Mouse (Mus musculus): ENCODE measurements at regions not wholly inside any gene's neighbourhood (a gene's known extent, or its start where the extent isn't known, plus 50 kb on each side); places are given as distances from the start of the nearest gene placed in this dataset.

DNA sequence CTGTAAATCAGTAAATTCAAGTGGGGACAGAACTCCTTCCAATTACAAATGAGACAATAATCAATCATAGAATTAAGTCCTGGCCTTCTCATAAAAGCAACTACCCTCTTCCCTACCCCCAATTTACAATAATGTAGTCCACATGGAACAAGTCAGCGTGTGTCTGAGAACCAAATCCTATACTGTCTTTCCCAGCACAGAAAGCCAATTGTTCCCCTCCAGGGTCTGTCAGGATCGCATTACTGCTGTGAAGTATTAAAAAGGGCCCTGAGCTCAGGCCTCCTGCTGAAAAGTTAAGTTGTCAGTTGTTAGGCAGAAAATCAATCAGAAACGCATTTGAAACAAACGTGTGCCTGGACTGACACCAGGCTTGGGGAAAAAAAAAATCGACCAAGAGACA lies 205.6 kb downstream of the Parm1 start:
- H3K9ac ChIP-seq, result no peak overlapping the region
- H3K9me3 ChIP-seq, result no peaks in the 10 kb centered on the region
- no peak overlapping the region for H3K4me2 ChIP-seq (replicated peaks)
- no peak overlapping the region for H3K4me3 ChIP-seq
- ATAC-seq (ENCODE audit: insufficient number of reproducible peaks, insufficient read depth, low FRiP score, low TSS enrichment), result no peak
- H3K36me3 ChIP-seq, result no peaks in the 10 kb centered on the region
- H3K27ac ChIP-seq, result peak overlapping the region; percentile 59
- H3K27me3 ChIP-seq, result no peaks in the 10 kb centered on the region
- peaks cover 12% of the 10 kb centered on the region for H3K4me1 ChIP-seq
- 7% methylated on average over 5 of the region's 5 CpGs for WGBS

DNA sequence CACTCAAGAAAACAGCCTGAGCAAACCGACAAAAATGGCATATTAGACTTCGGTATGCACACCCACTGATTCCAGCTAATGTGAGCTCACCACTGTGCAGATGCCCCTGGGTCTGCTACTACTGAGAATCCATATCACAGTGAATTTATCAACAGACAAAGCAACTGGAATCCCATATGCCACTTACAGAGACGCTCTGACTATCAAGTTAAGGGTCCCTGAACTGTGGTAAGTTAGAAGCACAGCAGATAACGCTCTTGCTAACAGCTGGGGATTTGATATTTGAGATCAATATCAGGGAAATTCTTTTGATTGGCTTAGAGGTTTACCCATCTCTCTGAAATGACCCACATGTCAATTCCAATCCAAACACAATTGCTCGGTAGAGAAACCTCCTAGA lies 205.0 kb downstream of the Parm1 start:
- H3K9ac ChIP-seq, result no peak overlapping the region
- no peak for ATAC-seq (ENCODE audit: insufficient number of reproducible peaks, insufficient read depth, low FRiP score, low TSS enrichment)

DNA sequence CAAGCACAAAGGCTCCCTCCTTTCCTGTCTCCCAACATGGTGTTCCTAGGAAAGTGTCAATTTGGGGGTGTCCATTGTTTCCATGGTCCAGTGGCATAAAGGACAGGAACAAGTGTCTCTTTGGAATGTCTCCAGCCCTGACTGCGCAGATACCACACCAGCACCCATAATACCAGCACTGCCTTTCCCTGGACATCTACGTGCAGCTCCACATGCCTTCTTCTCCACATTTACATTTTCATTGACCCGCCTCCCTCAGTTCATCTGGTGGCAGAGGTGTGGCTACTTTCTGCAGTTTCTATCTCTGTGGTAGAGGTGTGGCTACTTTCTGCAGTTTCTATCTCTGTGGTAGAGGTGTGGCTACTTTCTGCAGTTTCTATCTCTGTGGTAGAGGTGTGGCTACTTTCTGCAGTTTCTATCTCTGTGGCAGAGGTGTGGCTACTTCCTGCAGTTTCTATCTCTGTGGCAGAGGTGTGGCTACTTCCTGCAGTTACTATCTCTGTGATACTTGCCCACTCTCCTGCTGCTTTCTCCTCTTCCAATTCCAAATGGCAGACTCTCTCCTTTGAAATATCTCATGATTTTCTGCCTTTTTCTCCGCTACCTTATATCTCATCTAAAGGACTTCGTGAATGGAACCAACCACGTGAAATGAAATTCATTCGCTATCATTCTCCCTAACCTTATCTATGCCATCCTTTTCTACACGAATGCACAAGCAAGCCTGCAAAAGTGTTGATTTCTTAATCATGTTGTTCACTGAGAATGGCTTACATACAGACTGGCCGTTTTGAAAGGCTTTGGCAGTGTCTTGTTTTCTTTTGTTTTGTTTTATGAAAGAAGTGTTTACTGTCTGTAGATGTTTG lies 204.0 kb downstream of the Parm1 start:
- Histone ChIP-seq H3K4me2 (replicated peaks) (no peak overlapping the region), H3K4me1 (peaks cover 12% of the 10 kb centered on the region), H3K36me3 (no peaks in the 10 kb centered on the region), H3K27me3 (no peaks in the 10 kb centered on the region), H3K9me3 (no peaks in the 10 kb centered on the region), H3K27ac (no peak overlapping the region), H3K4me3 (no peak overlapping the region), H3K9ac (no peak overlapping the region)
- 92% methylated on average over 9 of the region's 9 CpGs for WGBS
- no peak for ATAC-seq (ENCODE audit: insufficient number of reproducible peaks, insufficient read depth, low FRiP score, low TSS enrichment)

More for the DNA sequence above, 205.0 kb downstream of the Parm1 start:
- peaks cover 12% of the 10 kb centered on the region for H3K4me1 ChIP-seq
- WGBS, result 38% methylated on average over 5 of the region's 5 CpGs
- no peak overlapping the region for H3K4me2 ChIP-seq (replicated peaks)
- no peaks in the 10 kb centered on the region for H3K9me3 ChIP-seq
- H3K4me3 ChIP-seq, result no peak overlapping the region
- no peaks in the 10 kb centered on the region for H3K27me3 ChIP-seq
- H3K36me3 ChIP-seq, result no peaks in the 10 kb centered on the region
- peak overlapping the region; percentile 59 for H3K27ac ChIP-seq

DNA sequence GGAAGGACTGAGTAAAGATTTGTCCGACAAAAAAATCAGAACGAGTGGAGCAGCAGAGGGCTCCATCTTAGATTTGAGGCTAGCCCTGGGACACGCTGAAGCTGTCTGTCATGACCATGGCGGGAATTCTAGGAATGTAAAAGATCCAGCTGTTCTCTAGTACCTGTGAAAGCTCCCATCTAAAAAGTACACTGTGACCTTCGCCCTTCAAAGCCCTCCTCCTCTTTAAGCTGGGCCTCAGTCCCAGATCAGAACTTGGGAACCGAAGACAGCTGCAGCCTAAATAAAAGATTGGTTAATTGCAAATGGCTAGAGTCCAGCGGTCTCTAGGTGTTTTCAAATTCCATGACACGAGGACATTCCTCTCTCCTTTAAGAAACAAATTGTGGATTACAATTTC lies 195.6 kb downstream of the Parm1 start:
- 22% methylated on average over 8 of the region's 8 CpGs for WGBS
- peaks cover 14% of the 10 kb centered on the region; the same call in 1 of the 2 replicates for H3K4me1 ChIP-seq

DNA sequence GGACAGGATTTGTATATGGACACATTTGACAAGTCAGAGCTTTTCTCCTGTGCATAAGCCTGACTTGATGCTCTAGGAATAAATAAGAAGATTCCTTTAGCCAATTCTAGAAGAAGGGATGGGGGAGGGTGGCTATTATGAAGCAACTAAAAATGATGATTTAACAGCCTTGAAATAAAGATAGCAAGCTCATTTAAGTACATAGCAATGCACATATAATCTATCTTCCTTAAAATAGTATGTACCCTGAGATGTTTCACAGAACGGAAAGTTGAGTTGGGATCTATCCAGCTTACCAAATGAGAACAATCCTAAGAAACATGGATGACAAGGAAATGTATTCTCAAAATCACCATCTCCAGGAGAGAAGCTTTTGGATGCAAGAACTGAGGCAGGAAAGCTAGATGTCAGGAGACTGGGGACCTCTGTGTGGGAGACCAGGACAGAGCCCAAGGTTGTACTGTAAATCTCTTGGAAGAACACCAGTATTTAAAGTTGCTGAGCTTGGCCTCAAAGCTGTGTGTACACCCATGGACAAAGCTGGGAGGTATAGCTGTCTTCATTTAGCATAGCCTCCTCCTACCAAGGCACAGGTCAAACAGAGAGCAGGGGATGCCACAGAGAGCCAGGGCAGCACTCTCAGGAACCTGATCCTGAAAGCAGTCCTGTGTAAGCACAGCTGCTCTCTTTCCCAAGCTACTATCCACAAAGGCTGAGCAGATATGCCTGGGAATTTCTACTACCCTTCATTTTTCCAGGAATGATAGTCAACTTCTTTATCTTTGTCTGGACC lies 192.3 kb downstream of the Parm1 start:
- Histone ChIP-seq H3K4me2 (replicated peaks) (no peak overlapping the region), H3K4me1 (peaks cover 14% of the 10 kb centered on the region; the same call in 1 of the 2 replicates), H3K9ac (no peak overlapping the region), H3K4me3 (no peak overlapping the region), H3K27me3 (no peaks in the 10 kb centered on the region), H3K9me3 (no peaks in the 10 kb centered on the region), H3K27ac (0 out of 2 replicates have a peak overlapping the region, but pooled peaks have one; percentile 36), H3K36me3 (no peaks in the 10 kb centered on the region)
- 85% methylated on average over 1 of the region's 1 CpGs for WGBS
- no peak for ATAC-seq (ENCODE audit: insufficient number of reproducible peaks, insufficient read depth, low FRiP score, low TSS enrichment)

More for the DNA sequence above, 195.6 kb downstream of the Parm1 start:
- Histone ChIP-seq H3K27ac (no peak overlapping the region), H3K9ac (no peak overlapping the region), H3K4me2 (replicated peaks) (no peak overlapping the region), H3K4me3 (no peak overlapping the region), H3K36me3 (no peaks in the 10 kb centered on the region), H3K27me3 (no peaks in the 10 kb centered on the region), H3K9me3 (no peaks in the 10 kb centered on the region)
- ATAC-seq (ENCODE audit: insufficient number of reproducible peaks, insufficient read depth, low FRiP score, low TSS enrichment), result no peak

DNA sequence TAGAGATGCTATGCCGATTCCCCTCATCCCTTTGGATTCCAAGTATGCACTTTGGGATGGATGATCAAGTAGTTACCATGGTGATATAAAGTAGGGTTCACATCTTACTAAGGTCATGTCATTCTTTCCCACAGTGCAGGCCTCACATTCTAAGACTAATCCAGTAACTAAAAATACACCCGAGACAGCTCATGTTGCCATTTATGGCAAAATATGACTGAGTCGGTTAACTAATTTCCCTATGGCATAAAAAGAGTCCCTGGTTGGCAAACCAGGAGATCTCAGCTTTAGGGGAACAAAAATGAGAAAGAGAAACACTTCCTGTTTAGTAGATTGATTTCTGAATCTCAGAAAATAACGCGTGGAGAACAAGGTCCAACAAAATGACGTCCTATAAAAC lies 190.7 kb downstream of the Parm1 start:
- no peaks in the 10 kb centered on the region for H3K27me3 ChIP-seq
- peaks cover 7% of the 10 kb centered on the region; the same call in 1 of the 2 replicates for H3K4me1 ChIP-seq
- H3K4me3 ChIP-seq, result no peak overlapping the region
- H3K4me2 ChIP-seq (replicated peaks), result no peak overlapping the region
- H3K27ac ChIP-seq, result no peak overlapping the region
- no peak overlapping the region for H3K9ac ChIP-seq
- no peaks in the 10 kb centered on the region for H3K9me3 ChIP-seq
- WGBS, result 82% methylated on average over 6 of the region's 6 CpGs
- no peaks in the 10 kb centered on the region for H3K36me3 ChIP-seq
- no peak for ATAC-seq (ENCODE audit: insufficient number of reproducible peaks, insufficient read depth, low FRiP score, low TSS enrichment)

DNA sequence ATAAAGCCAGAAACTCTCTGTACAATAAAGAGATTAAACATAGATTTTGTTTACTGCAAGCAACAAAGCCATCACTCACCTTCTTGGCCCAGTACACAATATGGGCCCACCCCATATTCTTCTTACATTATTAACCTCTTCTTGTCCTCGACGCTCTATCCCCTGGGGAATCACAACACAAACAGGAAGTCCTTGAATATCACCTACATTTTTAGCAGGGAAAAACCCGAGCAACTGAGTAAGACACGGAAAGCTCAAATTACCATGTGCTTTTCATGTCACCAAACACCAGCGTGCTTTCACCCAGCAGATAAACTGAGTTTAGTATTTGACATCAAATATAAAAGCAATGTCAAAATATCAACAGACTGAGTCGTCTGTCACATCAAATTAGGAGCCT lies 179.7 kb downstream of the Parm1 start:
- 55% methylated on average over 6 of the region's 6 CpGs for whole genome bisulfite sequencing
- H3K4me1 ChIP-seq, result peaks cover 2% of the 10 kb centered on the region; the same call in 1 of the 2 replicates
- no peaks in the 10 kb centered on the region for H3K36me3 ChIP-seq

DNA sequence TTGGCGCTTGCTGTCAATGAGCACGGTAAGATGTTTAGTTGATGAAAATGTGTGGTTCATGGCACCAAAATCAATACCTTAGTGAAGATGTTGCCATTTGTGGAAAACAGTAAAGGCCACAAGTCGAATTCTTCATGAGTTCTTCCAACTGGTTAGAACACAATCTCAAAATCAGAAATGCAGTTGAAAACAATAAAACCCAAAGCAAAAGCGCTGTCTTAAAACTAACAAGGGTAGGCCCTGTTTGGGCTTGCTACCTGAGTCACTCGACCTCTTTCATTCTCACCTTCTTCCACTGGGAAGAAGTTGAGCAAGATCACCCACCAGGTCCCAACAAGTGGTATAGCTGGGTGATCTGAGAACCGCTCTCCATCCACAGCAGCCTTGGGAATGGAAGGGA lies 179.1 kb downstream of the Parm1 start:
- ATAC-seq (ENCODE audit: insufficient number of reproducible peaks, insufficient read depth, low FRiP score, low TSS enrichment), result no peak
- H3K4me2 ChIP-seq (replicated peaks), result no peak overlapping the region
- WGBS, result 90% methylated on average over 6 of the region's 6 CpGs

More for the DNA sequence above, 179.7 kb downstream of the Parm1 start:
- Histone ChIP-seq H3K27ac (no peak overlapping the region), H3K9ac (no peak overlapping the region), H3K4me3 (no peak overlapping the region), H3K27me3 (no peaks in the 10 kb centered on the region), H3K4me2 (replicated peaks) (no peak overlapping the region), H3K9me3 (no peaks in the 10 kb centered on the region)
- no peak for ATAC-seq (ENCODE audit: insufficient number of reproducible peaks, insufficient read depth, low FRiP score, low TSS enrichment)

DNA sequence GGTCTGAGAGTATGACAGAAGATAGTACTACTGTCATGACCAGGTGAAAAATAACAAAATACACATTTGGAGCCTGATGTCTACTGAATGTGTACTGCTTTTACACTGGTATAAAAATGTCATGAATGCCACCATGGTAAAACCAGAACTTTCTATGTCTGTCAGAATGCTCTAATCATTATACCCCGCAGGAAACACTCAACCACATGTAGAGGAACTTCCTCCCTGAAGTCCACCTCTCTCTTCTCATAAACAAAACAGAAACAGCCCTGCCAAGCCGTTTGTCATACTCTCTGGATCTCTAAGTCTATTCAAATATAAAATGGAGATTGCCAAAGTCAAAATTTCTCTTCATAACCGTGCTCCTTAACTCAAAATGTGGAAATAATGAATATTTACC lies 178.2 kb downstream of the Parm1 start:
- Histone ChIP-seq H3K27me3 (no peaks in the 10 kb centered on the region), H3K27ac (no peak overlapping the region), H3K4me3 (no peak overlapping the region), H3K4me1 (peaks cover 7% of the 10 kb centered on the region; the same call in 1 of the 2 replicates), H3K9me3 (no peaks in the 10 kb centered on the region), H3K36me3 (no peaks in the 10 kb centered on the region), H3K4me2 (replicated peaks) (no peak overlapping the region), H3K9ac (no peak overlapping the region)
- 70% methylated on average over 3 of the region's 3 CpGs for WGBS
- no peak for ATAC-seq (ENCODE audit: insufficient number of reproducible peaks, insufficient read depth, low FRiP score, low TSS enrichment)

More for the DNA sequence above, 179.1 kb downstream of the Parm1 start:
- Histone ChIP-seq H3K36me3 (no peaks in the 10 kb centered on the region), H3K27me3 (no peaks in the 10 kb centered on the region), H3K27ac (no peak overlapping the region), H3K9ac (no peak overlapping the region), H3K4me3 (no peak overlapping the region), H3K4me1 (peaks cover 7% of the 10 kb centered on the region; the same call in 1 of the 2 replicates), H3K9me3 (no peaks in the 10 kb centered on the region)

DNA sequence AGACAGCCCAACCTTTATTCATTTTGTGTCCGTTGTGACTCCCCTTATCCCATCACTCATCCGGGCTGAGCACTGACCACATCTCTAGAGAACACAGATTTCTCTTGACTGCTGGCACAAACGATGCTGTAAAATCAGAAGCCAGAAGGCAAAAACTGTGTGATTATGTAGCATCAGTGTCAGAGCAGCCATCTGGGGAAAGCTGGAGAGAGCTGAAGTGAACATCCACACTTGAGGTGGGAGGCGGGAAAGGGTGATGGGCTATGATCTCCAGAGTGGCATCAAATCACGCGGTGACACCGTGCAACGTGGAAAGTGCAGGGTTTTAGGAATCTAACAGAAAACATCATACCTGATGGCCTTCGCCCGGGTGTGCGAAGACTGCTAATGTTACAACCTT lies 175.9 kb downstream of the Parm1 start:
- no peak overlapping the region for H3K4me2 ChIP-seq (replicated peaks)

DNA sequence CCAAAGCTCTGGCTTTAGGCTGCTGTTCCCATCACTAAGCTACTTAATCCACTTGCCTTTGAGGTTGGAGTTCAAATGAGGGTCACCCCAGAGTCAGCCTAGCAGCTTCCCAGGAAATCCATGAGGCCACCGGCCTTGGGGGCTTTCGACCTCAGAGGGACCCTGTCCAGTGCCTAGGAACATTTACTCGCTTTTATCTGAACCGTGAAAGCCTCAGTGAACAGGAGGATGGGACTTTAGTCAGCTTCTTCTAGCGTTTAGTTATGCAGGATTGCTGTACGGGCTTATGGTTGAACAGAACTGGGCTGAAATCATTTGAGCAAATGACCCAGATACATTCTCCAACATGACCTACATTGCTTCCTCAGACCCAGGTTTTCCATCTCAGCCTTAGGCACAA lies 174.9 kb downstream of the Parm1 start:
- H3K9me3 ChIP-seq, result no peaks in the 10 kb centered on the region
- peaks cover 7% of the 10 kb centered on the region; the same call in 1 of the 2 replicates for H3K4me1 ChIP-seq
- H3K4me2 ChIP-seq (replicated peaks), result no peak overlapping the region
- no peak overlapping the region for H3K9ac ChIP-seq
- 0 out of 2 replicates have a peak, but pooled peaks have one; percentile 50 for ATAC-seq (ENCODE audit: insufficient number of reproducible peaks, insufficient read depth, low FRiP score, low TSS enrichment)
- H3K27ac ChIP-seq, result no peak overlapping the region
- H3K36me3 ChIP-seq, result no peaks in the 10 kb centered on the region
- 21% methylated on average over 6 of the region's 6 CpGs for WGBS
- no peak overlapping the region for H3K4me3 ChIP-seq
- no peaks in the 10 kb centered on the region for H3K27me3 ChIP-seq

More for the DNA sequence above, 175.9 kb downstream of the Parm1 start:
- no peak overlapping the region for H3K9ac ChIP-seq
- WGBS, result 79% methylated on average over 11 of the region's 11 CpGs
- H3K27ac ChIP-seq, result no peak overlapping the region
- H3K27me3 ChIP-seq, result no peaks in the 10 kb centered on the region
- ATAC-seq (ENCODE audit: insufficient number of reproducible peaks, insufficient read depth, low FRiP score, low TSS enrichment), result no peak
- H3K4me1 ChIP-seq, result peaks cover 7% of the 10 kb centered on the region; the same call in 1 of the 2 replicates
- H3K36me3 ChIP-seq, result no peaks in the 10 kb centered on the region
- no peak overlapping the region for H3K4me3 ChIP-seq
- no peaks in the 10 kb centered on the region for H3K9me3 ChIP-seq
